Mouse (Mus musculus): ENCODE results near the gene Sdk1.

- no peak for TF ChIP-seq SMC3 (IDR thresholded peaks at IDR 0.05; ENCODE audit: low read depth, low read length)
- TF ChIP-seq MAFK (IDR thresholded peaks at IDR 0.05; ENCODE audit: borderline replicate concordance, low read depth, low read length) = no peak
- no peak for TF ChIP-seq CTCF (IDR thresholded peaks at IDR 0.05 in 2 of 3, conservative IDR thresholded peaks at IDR 0.05 in 1 of 3; ENCODE audit: control insufficient read depth in 1 of 3, insufficient read depth in 1 of 3, low read depth in 2 of 3, low read length in 3 of 3, poor library complexity in 1 of 3, severe bottlenecking in 1 of 3)
- TF ChIP-seq MEF2A (IDR thresholded peaks at IDR 0.05; ENCODE audit: extremely low read depth, insufficient replicate concordance, low read depth, low read length, poor library complexity, severe bottlenecking) = no peak
- no peak for TF ChIP-seq MAX (IDR thresholded peaks at IDR 0.05; ENCODE audit: low read length)
Measured at GRCm38 (mm10) chr5:141912881-141913280, 671.6 kb downstream of the Sdk1 start.

Measured in MEL (cell line).